Mouse (Mus musculus) erythroblast, embryonic 14.5 days (primary cell): ENCODE measurements around the gene Pabpc1l.

Experiments used
- GATA1 ChIP-seq: IDR thresholded peaks from 2 replicates; pipeline ENCODE4 v1.6.1; 2012; ENCODE audit warnings: low read length, inconsistent platforms, mixed read lengths
- TAL1 ChIP-seq: IDR thresholded peaks from 3 replicates; pipeline ENCODE4 v1.6.1; 2012; ENCODE audit warnings: low read length, inconsistent platforms, mixed read lengths

- no peak for TF ChIP-seq GATA1
- no peak for TF ChIP-seq TAL1
Observed at GRCm38 (mm10) chr2:164073120-164073519, 47.9 kb downstream of the Pabpc1l start.
